Mouse (Mus musculus) thymus, adult 18-20 months (tissue): Measurements from ENCODE around the gene Hivep2.

Experiments
- DNase-seq, 2 experiments: peaks; one replicate each; pipeline ENCODE4 v3.0.0; 2022; ENCODE audit warnings: mixed read lengths in 2 of 2

The Hivep2 gene

DNA sequence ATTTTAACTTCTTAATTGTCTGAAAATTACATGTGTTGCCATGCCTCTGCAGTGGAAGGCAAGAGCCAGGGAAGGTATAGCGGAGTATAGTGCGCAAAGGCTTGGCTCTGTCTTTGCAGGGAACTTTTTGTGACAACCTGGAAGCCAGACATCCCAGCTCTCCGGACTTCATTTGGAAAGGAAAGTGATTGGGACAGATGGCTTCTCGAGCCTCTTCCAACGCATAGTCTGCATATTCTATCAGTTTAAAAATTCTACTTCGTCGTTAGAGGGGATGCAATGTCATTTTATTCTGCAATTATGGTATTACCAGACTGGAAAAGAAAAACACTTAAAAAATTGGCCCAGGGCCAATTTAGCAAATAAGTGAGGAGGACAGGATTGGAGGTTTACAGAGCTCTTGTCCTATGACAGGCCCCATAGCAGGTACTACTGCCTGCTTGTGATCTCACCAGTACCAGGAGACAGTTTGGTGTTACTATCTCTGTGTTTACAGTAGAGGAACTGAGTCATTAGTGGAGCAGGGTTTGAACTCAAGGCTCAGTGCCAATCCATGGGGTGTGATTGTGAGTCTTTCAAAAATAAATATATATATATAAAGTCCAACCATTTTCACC, 7.8 kb downstream of the Hivep2 start:
- no peak for DNase-seq

DNA sequence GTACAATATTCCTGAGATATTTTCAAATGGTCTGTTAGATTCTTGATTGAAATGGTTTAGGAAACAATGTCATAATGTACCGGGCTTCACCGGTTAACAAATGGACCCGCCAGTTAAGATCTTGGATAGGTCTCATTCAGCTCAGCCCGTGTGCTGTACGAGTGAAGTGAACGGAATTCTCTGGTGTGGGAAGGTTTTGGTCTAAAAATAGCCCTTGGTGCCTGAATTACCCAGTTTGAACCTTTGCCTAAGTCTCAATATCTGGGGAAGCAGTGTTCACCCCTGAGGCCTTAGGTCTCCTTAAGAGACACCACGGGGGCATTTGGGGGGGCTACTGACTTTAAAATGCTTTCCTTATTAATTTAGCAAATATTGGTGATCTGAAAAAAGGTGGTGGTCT, 8.6 kb downstream of the Hivep2 start:
- DNase-seq, result no peak

DNA sequence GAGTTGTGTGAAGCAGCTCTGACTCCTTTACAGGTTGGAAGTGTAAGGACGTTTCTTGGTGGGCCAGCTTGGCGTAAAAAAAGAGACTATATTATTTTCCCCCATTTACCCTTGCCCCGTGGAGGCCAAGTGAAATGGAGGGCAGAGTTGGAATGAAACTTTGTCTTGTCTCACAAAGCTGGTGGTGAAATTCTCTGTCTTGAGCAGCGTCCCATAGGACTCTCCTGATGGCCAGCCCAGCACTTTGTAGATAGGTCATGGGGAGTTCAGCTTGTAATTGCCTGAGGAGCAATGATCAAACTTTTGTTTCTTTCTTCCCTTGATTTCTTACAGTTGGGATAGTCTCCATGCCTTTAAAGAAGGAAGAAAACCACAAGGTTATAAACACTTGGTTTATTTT, 10.0 kb downstream of the Hivep2 start:
- no peak for DNase-seq

DNA sequence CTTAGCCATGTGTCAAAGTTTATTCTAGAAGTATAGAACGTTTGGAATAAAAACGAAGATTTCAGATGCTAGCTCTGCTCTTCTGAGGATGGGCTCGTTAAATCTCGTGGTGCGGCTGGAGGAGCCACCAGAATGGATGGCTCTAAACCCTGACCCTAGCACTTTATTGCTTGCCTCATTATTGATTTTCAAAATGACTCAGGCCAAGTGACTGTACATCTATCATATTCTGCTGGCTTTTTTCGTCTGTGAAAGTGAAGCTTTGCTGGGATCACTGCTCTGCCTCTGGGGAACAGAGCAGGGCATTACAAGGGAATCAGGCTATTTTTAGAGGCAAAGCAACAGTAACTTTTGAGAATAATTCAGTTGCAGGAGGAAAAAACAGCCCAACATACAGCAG, 10.4 kb downstream of the Hivep2 start:
- DNase-seq, result no peak

DNA sequence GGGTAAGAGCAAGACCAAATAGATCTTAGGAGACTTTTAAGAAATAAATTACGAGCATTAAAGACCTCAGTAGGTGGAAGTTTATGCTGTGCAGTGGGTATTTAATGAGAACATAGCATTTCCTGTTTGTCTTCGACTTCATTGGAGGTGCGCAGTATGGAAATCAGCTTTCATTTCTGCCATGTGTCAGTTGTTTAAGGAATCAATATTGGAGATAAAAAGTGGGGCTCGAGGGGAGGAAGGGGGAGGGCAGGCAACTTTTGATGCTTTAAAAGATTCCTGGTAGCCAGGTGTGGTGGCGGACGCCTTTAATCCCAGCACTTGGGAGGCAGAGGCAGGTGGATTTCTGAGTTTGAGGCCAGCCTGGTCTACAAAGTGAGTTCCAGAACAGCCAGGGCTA, 16.4 kb downstream of the Hivep2 start:
- DNase-seq, result no peak

- peak; percentile 86 to 92 for DNase-seq
These were observed 17.0 kb downstream of the Hivep2 start for GRCm38 (mm10) chr10:13982769-13983381.

DNA sequence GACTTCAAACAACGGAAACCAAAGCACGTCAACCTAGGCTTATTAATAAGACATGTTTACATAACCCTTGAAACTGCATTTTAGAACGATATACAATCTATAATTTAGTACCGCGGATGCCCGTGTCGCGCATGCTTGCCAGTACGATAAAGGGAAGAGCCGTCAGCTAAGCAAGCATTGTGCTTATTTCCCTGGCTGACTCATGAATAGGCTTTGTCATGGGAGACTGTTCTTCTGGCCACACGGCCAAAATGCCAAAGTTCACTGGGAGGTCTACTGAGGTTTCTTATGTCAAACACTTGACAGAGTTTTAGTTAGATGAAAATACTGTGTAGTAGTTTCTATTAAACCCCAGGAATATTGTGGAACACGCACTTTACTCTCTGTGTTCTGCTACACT, 17.8 kb downstream of the Hivep2 start:
- DNase-seq, result no peak

GRCm38 (mm10) chr10:13984233-13984632, 18.4 kb downstream of the Hivep2 start:
- no peak for DNase-seq

DNA sequence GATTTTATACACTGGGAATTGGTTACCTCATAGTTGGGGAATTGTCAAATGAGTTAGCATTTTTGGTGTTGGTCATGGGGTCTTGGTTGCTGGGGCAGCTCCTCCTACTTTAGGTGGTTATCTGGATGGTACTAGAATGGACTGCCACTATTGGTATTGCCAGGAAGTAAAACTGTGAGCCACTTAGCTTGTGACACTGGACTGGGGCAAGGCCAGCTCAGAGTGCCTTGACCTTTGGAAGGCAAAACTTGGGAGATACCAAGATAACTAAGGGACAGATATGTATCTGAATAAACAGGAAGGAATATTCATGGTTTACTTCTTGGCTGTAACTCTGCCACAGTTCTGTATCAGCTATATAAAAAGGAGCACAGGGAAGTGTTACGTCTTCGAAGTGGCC, 20.7 kb downstream of the Hivep2 start:
- no peak for DNase-seq

- no peak for DNase-seq
These were observed 21.5 kb downstream of the Hivep2 start for GRCm38 (mm10) chr10:13987336-13987735.

GRCm38 (mm10) chr10:13988280-13988679, 22.4 kb downstream of the Hivep2 start:
- no peak for DNase-seq

- no peak for DNase-seq
These were observed 22.9 kb downstream of the Hivep2 start for GRCm38 (mm10) chr10:13988757-13989156.

DNA sequence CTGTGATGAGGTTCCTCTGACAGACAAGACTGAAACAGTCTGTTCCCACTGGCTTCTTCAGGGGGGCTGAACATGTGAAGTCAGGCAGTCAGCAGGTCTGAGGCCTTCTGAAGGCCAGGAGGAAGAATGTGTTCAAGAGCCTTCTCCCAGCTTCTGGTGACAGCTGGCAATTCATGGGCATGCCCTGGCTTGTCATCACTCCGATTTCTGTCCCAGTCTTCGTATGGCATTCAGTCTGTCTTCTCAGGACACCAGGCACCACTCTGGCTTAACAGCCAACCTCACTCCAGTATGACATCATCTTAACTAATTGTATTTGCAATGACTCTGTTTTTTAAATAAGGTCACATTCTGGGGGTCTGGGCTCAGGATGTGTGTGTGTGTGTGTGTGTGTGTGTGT, 25.0 kb downstream of the Hivep2 start:
- DNase-seq, result no peak

DNA sequence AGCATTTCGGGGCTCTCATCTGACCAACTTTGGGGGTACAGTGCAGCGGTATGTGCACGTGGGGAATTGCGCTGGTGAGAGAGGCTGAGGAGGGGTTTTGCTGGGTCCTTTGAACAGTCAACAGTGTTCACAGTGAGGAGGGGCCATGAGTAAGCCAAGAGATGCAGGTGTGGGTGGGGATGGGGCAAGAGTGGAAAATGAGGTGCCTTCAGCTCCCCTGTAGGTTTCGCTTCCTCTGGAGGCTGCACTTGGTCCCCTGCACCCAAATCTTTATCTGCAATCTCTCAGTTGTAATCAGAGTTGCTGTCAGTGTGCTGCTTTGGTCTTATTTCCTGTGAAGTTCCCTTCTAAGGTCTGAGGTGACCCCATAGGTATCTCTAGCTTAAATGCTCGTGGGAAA, 27.5 kb downstream of the Hivep2 start:
- DNase-seq, result peak; percentile 76 to 88

- DNase-seq, result no peak
These were observed 31.5 kb downstream of the Hivep2 start for GRCm38 (mm10) chr10:13997336-13997735.

DNA sequence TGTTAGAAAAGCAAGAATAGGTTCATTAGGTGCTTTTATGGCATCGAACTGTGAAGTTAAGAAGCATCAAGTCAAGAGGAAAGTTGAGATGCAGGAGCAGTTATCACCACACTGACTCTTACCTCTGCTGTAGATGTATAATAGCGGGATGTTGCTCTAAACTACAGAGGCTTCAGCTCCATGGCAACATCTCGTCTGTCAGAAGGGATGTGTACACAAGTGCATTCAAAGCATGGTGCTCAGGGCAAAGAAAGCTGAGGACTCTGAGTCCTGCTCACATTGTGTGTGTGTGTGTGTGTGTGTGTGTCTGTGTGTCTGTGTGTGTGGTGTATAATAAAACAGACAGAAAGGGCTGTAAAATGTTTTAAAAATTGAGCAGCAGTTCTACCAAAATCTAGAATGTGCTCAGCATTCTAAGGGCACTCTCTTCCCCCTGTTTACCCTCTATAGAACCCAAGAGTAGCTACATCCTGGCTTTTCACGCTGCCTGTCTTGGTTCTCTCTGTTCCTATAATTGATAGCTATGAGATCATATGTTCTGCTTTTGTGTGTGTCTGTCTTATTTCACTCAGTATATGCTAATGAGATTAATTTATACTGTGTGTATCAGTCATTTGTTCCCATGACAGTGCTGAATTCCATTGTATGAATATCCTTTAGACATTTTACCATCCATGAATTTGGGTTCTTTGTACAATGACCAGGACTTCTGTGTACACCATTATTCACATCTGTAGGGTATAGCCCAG, 39.1 kb downstream of the Hivep2 start:
- no peak for DNase-seq

GRCm38 (mm10) chr10:14009721-14010120, 43.8 kb downstream of the Hivep2 start:
- DNase-seq, result no peak

DNA sequence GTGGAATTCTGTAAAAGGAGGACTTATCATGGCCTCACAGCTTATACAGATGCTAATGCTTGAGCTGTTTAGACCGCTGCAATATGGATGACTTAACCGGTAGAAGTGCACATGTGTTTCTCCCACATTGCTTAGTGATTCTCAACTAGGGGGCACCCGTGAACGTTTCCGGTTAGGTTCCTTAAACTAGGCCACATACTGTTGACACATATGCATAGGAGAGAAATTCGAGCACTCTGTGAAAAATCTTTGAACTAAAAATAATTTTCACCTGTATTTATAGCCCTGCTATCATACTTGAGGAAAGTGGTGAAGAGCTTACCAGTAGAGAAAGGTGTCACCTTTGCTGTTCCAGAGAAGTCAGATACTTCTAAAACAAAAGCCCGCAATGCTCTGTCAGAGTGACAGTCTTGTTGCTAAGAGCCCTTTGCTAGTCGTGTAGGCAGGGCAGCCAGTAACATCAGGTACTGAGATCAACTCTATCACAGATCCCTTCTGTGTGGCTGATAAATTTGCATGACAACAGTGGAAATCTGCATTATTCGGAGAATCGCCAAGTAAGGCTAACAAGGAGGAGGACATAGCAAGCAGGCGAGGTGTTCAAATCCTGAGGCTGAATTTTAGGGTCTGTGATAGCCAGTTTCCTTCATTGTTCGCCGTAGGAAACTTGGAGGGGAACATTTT, 50.6 kb downstream of the Hivep2 start:
- DNase-seq, result peak; percentile 21 to 38

DNA sequence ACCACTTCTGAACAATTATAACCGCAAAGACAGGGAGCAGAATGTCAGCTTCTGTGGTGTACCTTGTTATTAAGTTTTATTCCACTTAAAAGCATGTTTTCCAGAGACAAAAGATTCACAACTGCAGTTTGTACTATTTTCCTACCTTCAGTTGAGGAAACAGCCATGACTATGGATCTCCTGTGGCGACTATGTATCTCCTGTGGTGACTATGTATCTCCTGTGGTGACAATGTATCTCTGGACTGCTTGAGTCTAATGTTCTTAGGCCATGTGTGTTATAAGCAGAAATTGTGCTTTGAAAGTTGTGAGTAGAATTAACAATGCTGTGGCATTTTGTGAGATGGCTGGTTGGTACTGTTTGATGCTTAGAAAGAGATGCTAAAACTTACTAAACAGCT, 51.5 kb downstream of the Hivep2 start:
- DNase-seq, result no peak

DNA sequence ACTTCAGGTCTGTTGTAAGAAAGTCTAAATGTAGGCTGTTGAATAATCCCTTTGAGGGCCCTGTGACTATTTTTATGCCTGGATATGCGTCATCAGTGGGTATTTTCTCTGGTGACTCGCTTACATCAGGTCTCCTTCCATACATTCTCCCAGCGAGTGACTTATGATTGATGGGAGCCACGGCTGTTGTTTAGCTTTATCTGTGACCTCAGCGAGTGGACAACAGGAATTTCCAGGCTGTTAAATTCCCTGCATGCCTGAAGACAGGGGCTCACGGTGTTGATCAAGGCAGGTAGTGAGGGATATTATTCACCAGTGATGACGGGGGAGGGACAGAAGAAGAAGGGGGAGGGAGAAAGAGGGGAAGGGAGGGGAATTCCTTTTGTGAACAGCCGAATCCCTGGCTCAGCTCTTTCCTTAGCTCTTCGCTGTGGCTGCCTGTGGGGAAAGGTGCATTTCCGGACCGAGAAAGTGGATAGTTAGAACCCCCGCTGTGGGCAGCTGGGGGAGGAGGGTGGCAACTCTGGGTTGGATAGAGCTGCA, 52.0 kb downstream of the Hivep2 start:
- DNase-seq, result no peak

DNA sequence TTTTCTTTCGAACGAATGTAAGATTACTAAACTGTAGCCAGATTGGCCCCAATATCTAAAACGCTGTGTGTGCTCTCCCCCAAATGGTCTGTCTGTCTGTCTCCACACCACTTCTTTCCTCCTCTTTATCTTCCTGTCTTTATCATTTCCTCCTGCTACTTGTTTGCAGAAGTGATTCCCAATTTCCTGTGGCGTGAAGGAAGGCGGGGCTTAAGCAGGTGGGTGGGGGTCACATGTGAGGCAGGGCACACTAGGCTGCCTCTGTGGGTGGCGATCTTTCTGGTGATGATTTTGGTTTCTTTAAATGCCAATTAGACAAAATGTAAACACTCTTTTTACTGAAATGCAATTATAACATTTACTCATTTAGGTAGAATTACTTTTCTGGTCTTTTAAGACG, 52.8 kb downstream of the Hivep2 start:
- DNase-seq, result peak in 1 of 2 experiments; percentile 25

DNA sequence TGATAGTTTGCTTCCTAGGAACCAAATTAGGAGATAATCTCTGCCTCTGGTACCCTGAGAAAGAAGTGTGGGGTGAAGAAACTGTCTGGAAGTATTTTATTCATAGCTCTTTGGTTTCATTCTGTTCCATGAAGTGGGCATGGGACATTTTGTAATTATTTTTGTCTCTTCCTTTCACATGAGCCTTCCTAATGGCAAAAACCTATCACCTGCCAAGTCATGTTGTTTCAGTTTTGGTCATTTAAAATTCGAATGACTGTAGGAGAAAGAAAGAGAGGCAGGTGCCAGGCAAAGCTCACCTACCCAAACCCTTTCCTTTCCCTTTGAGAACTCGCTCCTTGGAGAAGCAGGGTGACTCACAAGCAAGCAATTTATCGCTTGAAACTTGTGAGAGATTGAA, 53.3 kb downstream of the Hivep2 start:
- no peak for DNase-seq

DNA sequence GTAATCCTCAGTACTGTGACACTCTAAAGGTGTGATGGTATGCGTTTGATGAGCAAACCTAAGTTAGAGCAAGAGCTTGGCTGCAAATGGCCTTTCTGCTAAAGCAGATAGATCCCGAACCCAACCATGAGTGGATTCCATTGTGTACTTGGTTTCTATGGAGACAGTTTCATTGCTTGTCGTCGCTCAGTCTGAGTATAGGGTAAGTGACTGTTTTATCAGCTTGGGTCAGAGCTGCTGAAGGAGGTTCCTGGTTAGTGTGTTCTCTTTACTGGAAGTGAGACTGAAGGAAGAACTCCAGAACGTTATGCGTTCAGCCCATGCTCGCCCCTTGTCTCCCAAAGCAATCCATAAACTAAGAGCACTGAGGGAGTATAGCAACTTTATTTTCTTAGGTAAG, 54.4 kb downstream of the Hivep2 start:
- DNase-seq, result no peak
